Mouse (Mus musculus): ENCODE data around the gene Sh2b1.

GRCm38 (mm10) chr7:126518261-126518941, 43.2 kb upstream of the Sh2b1 start:
- TF ChIP-seq CTCF (IDR thresholded peaks at IDR 0.05; ENCODE audit: low read depth, low read length), result no peak
- no peak for TF ChIP-seq POLR2A (IDR thresholded peaks at IDR 0.05; ENCODE audit: insufficient read depth, low read length)

Data from ES-Bruce4 (cell line).